Mouse (Mus musculus): ENCODE data around the gene Olfr1344. TPM values are rescaled to one million over a fixed set of nuclear protein-coding genes. Genes with fewer than 3 reads are reported as not detected.

Olfr1344 gene
- polyA plus RNA-seq (2015; fragmentation: Illumina TruSeq; extraction: RNeasy Lipid Tissue Mini Kit (QIAGEN cat#74804); ENCODE audit: insufficient read depth, low replicate concordance): not detected

DNA sequence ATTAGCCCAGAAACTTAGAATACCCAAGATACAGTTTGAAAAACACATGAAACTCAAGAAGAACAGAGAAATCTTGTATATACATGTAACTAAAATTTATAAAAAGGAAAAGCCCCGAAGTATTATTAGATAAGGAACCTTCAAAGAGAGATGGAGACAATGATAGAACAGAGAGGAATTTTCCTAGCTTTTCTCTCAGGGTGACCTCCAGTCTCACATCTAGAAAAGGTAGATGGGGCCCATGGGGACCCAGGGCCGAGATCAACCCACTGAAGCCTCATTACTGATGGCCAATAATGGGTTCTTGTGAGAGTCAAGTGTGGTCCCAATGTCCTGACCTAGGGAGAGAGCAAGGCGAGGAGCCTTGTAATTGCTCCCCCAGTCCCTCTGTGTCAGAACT, at the start of gene Olfr1344:
Gene Olfr1344, plus strand, starts transcription at position 301 of the 400 bp plus-strand sequence.

DNA sequence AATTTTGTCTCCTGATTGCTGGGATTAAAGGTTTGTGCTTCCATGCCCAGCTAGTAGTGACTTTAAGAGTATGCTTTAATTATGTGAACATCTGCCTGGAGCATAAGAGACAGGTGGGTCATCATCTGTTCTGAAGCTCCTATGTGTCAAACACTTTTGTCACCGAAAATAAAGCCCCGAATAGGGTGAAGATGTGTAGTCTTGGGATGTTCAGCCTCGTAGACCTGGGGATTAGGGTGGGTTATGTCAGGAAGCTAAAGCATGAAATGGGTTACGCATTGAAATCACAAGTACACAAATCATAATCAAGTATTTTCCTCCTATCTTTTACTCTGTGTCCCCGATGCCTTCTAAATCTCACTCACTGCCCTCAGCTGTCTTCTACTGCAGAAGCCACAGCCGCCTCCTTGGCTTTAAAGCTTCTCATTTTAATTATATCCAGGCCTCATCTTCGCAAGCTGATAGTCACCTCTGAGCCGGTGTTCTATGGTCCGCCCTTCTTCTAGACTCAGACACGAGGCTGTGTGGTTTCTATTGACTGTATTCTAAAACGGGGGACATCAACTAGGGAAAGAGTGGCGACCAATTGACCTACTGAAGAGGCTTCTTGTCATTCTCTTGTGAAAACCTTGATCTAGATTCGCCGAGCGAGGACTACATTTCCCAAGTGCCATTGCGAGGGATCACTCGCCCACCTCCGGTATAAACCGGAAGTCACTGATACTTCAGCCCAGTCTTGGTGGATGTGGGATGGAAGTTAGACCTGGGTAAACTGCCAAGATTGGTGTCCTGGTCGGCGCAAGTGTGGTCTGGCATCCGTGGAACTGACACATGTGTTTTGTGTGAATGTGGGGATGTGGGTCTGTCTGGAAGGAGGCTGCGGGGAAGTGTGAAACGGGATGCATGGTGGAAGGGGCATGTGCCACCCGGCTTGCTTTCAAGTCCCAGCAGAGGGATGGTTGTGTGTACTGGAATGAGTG, 40.2 kb upstream of the Olfr1344 start, which contains the start of gene Smim17:
Gene Smim17, plus strand, starts transcription at position 720 of the 980 bp plus-strand sequence.

DNA sequence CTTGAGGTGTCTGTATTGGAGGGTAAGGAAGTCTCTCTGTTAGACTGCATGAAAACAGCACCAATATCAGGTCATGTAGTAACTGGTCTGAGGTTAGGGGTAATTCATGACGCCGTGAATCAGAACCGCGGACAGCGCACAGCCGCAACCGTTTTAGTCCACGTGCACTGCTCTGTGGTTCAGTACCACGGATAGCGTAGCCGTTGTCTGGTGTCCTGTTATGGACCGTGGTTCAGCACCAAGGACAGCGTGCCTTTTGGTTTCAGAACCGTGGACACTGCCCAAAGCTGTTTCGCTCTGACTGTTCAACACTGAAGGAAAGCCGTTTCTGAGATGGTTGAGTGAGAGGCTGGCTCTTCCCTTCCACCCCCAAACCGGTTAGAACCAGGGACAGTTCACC, 28.4 kb upstream of the Olfr1344 start, which contains the start of gene Gm20715:
Gene Gm20715, plus strand, starts transcription at position 235 of the 400 bp plus-strand sequence.

DNA sequence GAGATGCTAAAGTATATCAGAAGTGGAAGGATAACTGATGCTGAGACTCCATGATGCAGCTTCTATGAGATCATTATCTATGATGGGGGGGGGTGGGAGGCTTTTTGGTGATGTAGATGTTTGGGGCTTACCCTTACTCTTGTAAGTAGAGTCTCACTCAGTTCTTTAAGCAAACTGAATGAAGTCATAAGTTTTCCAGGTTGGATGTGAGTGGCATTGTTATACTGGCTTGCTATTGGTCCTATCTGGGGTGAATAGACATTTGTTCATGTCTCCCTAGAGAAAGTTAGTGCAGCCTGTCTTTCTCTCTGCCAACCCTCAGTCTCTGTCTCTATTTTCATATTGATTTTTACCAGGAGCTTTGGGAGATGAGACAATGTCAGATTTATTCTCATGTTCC, 17.4 kb downstream of the Olfr1344 start, which contains the start of gene Olfr1336:
Gene Olfr1336, plus strand, starts transcription at position 301 of the 400 bp plus-strand sequence.

DNA sequence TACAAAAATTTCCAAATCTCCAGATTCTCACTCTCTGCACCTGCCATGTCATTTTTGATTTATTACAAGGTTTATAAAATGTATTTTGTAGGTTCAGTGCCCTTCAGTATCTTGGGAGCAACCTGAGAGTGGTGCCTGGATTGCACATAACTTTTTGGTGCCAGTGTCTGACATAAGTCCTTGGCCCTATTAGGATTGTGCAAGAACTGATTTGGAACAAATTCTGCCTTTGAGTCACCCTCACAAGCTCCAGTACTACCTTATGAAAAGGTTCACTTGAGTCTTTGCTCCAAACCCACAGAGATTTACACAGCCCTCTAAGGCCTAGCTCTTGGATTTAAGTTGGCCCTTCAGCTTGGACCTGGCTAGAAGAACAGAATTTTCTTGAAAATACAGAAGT, 28.5 kb downstream of the Olfr1344 start, which contains the start of gene Olfr1346:
Gene Olfr1346, plus strand, starts transcription at position 151 of the 400 bp plus-strand sequence.

DNA sequence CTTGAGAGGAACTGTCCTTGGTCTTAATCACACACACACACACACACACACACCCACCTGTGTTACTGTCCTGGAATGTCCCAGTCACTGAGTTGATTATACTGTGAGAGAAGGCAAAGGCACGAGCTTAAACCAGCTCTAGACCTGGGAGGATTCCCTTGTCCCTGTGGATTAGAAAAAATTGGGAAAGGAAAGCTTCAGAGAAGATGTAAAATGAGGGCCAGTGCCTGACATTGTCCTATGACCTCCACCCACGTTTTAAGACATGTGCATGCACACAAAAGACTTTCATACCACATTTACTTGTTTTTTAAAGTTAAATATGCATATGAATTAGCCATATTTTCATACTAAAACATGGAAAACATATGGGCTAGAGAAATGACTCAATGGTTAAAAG, 48.4 kb downstream of the Olfr1344 start, which contains the start of gene Olfr5:
Gene Olfr5, minus strand, starts transcription at position 101 of the 400 bp plus-strand sequence.

Other genes with a start within 250 kb of the Olfr1344 start
- not detected for gene Galp, start 241.6 kb upstream of the Olfr1344 start, polyA plus RNA-seq (2015; fragmentation: Illumina TruSeq; extraction: RNeasy Lipid Tissue Mini Kit (QIAGEN cat#74804); ENCODE audit: insufficient read depth, low replicate concordance)
- gene Zscan5b, start 216.4 kb upstream of the Olfr1344 start, polyA plus RNA-seq (2015; fragmentation: Illumina TruSeq; extraction: RNeasy Lipid Tissue Mini Kit (QIAGEN cat#74804); ENCODE audit: insufficient read depth, low replicate concordance): not detected
- not detected for gene Epp13, start 186.0 kb upstream of the Olfr1344 start, polyA plus RNA-seq (2015; fragmentation: Illumina TruSeq; extraction: RNeasy Lipid Tissue Mini Kit (QIAGEN cat#74804); ENCODE audit: insufficient read depth, low replicate concordance)
- 6.6 TPM for gene Zfp667, start 152.1 kb upstream of the Olfr1344 start, polyA plus RNA-seq (2015; fragmentation: Illumina TruSeq; extraction: RNeasy Lipid Tissue Mini Kit (QIAGEN cat#74804); ENCODE audit: insufficient read depth, low replicate concordance)
- 4.1 TPM for gene Zfp583, start 107.4 kb upstream of the Olfr1344 start, polyA plus RNA-seq (2015; fragmentation: Illumina TruSeq; extraction: RNeasy Lipid Tissue Mini Kit (QIAGEN cat#74804); ENCODE audit: insufficient read depth, low replicate concordance)
- 0.54 TPM for gene Gm3854, start 94.9 kb upstream of the Olfr1344 start, polyA plus RNA-seq (2015; fragmentation: Illumina TruSeq; extraction: RNeasy Lipid Tissue Mini Kit (QIAGEN cat#74804); ENCODE audit: insufficient read depth, low replicate concordance)
- 6.7 TPM for gene Zfp78, start 75.4 kb upstream of the Olfr1344 start, polyA plus RNA-seq (2015; fragmentation: Illumina TruSeq; extraction: RNeasy Lipid Tissue Mini Kit (QIAGEN cat#74804); ENCODE audit: insufficient read depth, low replicate concordance)
- gene Zfp28, start 55.4 kb upstream of the Olfr1344 start, polyA plus RNA-seq (2015; fragmentation: Illumina TruSeq; extraction: RNeasy Lipid Tissue Mini Kit (QIAGEN cat#74804); ENCODE audit: insufficient read depth, low replicate concordance): 10.9 TPM
- gene Smim17, start 40.0 kb upstream of the Olfr1344 start, polyA plus RNA-seq (2015; fragmentation: Illumina TruSeq; extraction: RNeasy Lipid Tissue Mini Kit (QIAGEN cat#74804); ENCODE audit: insufficient read depth, low replicate concordance): not detected
- not detected for gene Gm20715, start 28.4 kb upstream of the Olfr1344 start, polyA plus RNA-seq (2015; fragmentation: Illumina TruSeq; extraction: RNeasy Lipid Tissue Mini Kit (QIAGEN cat#74804); ENCODE audit: insufficient read depth, low replicate concordance)
- gene Olfr1336, start 17.5 kb downstream of the Olfr1344 start, polyA plus RNA-seq (2015; fragmentation: Illumina TruSeq; extraction: RNeasy Lipid Tissue Mini Kit (QIAGEN cat#74804); ENCODE audit: insufficient read depth, low replicate concordance): not detected
- gene Olfr1346, start 28.4 kb downstream of the Olfr1344 start, polyA plus RNA-seq (2015; fragmentation: Illumina TruSeq; extraction: RNeasy Lipid Tissue Mini Kit (QIAGEN cat#74804); ENCODE audit: insufficient read depth, low replicate concordance): not detected
- not detected for gene Olfr5, start 48.3 kb downstream of the Olfr1344 start, polyA plus RNA-seq (2015; fragmentation: Illumina TruSeq; extraction: RNeasy Lipid Tissue Mini Kit (QIAGEN cat#74804); ENCODE audit: insufficient read depth, low replicate concordance)
- gene Olfr1347, start 61.1 kb downstream of the Olfr1344 start, polyA plus RNA-seq (2015; fragmentation: Illumina TruSeq; extraction: RNeasy Lipid Tissue Mini Kit (QIAGEN cat#74804); ENCODE audit: insufficient read depth, low replicate concordance): not detected
- gene Olfr1348, start 70.1 kb downstream of the Olfr1344 start, polyA plus RNA-seq (2015; fragmentation: Illumina TruSeq; extraction: RNeasy Lipid Tissue Mini Kit (QIAGEN cat#74804); ENCODE audit: insufficient read depth, low replicate concordance): not detected
- not detected for gene Olfr1349, start 84.3 kb downstream of the Olfr1344 start, polyA plus RNA-seq (2015; fragmentation: Illumina TruSeq; extraction: RNeasy Lipid Tissue Mini Kit (QIAGEN cat#74804); ENCODE audit: insufficient read depth, low replicate concordance)
- gene Olfr1350, start 126.2 kb downstream of the Olfr1344 start, polyA plus RNA-seq (2015; fragmentation: Illumina TruSeq; extraction: RNeasy Lipid Tissue Mini Kit (QIAGEN cat#74804); ENCODE audit: insufficient read depth, low replicate concordance): not detected

All from spleen, adult 10 weeks (tissue).